Mouse (Mus musculus) hindbrain, embryonic 14.5 days (tissue): ENCODE data around the gene Ankrd54. TPM values are rescaled to one million over a fixed set of nuclear protein-coding genes. Genes with fewer than 3 reads are reported as not detected.

ENCODE experiments used
- ATAC-seq: fragments of 200-750 bp; cut with Nextera tagmentation; 2 replicates; pipeline ENCODE4 v1.8.0; 2017; ENCODE audit warnings: moderate number of reproducible peaks, mild to moderate bottlenecking, moderate TSS enrichment, moderate library complexity; ENCODE audit not compliant: low FRiP score
- DNase-seq: peaks from one replicate; pipeline ENCODE4 v3.0.0-alpha.2; 2015; ENCODE audit warnings: low spot score
- H3K27ac ChIP-seq: fragments of 300-500 bp; sonication (generic); 2 replicates; pipeline ENCODE4 v1.5.1; 2014; ENCODE audit warnings: mild to moderate bottlenecking, moderate library complexity
- H3K27me3 ChIP-seq: fragments of 300-500 bp; sonication (generic); 2 replicates; pipeline ENCODE4 v1.6.1; 2014; ENCODE audit warnings: mild to moderate bottlenecking, low read length, mixed read lengths; ENCODE audit not compliant: control insufficient read depth, insufficient read depth
- H3K36me3 ChIP-seq: fragments of 300-500 bp; sonication (generic); replicated peaks from 2 replicates; pipeline ENCODE4 v1.6.1; 2014; ENCODE audit not compliant: control insufficient read depth, insufficient read depth
- H3K4me1 ChIP-seq: fragments of 300-500 bp; sonication (generic); replicated peaks from 2 replicates; pipeline ENCODE4 v1.6.1; 2014; ENCODE audit warnings: antibody characterized with exemption, low read length, mixed read lengths; ENCODE audit not compliant: control insufficient read depth, insufficient read depth
- H3K4me2 ChIP-seq: fragments of 300-500 bp; sonication (generic); replicated peaks from 2 replicates; pipeline ENCODE4 v1.6.1; 2014; ENCODE audit warnings: mild to moderate bottlenecking, moderate library complexity
- H3K4me3 ChIP-seq: fragments of 300-500 bp; sonication (generic); replicated peaks from 2 replicates; pipeline ENCODE4 v1.5.1; 2014; ENCODE audit warnings: mild to moderate bottlenecking, low read length
- H3K9ac ChIP-seq: fragments of 300-500 bp; sonication (generic); 2 replicates; pipeline ENCODE4 v1.6.1; 2014
- H3K9me3 ChIP-seq: fragments of 300-500 bp; sonication (generic); 2 replicates; pipeline ENCODE4 v1.6.1; 2016; ENCODE audit warnings: low read length; ENCODE audit not compliant: control insufficient read depth
- WGBS: fragments of 180-500 bp; shearing (Covaris S2); extraction: QIAGEN DNeasy Blood & Tissue Kit; methylation state at CpG from one replicate; pipeline ENCODE4 v1.1.7; 2014; 5-methylcytosine and 5-hydroxymethylcytosine counted together
- polyA plus RNA-seq: library from polyadenylated mRNA; unstranded; fragments of >200 nt; fragmentation: Nextera tagmentation; extraction: Ambion mirVana; gene quantifications from 2 replicates; pipeline ENCODE4 v1.2.1, GENCODE M21; 2014

Gene Ankrd54
- polyA plus RNA-seq, 1 experiment from 2014 or later, result 42.2 TPM

GRCm38 (mm10) chr15:79027291-79028205 lies 35.1 kb downstream of the Ankrd54 start:
- Histone ChIP-seq H3K36me3 (no peaks in the 10 kb centered on the region), H3K4me2 (peak overlapping the region; percentile 73), H3K27ac (peak overlapping the region; percentile 92), H3K9me3 (no peaks in the 10 kb centered on the region), H3K4me3 (peak overlapping the region; percentile 61), H3K27me3 (0 out of 2 replicates have a peak, but pooled peaks cover 6% of the 10 kb centered on the region), H3K4me1 (peaks cover 31% of the 10 kb centered on the region), H3K9ac (peak overlapping the region; percentile 94)
- no peak for ATAC-seq
- no peak for DNase-seq
- WGBS, result 6% methylated on average over 44 of the region's 46 CpGs

- Histone ChIP-seq H3K27me3 (0 out of 2 replicates have a peak, but pooled peaks cover 6% of the 10 kb centered on the region), H3K9me3 (no peaks in the 10 kb centered on the region), H3K36me3 (no peaks in the 10 kb centered on the region), H3K27ac (peak overlapping the region; percentile 92; the same call in 1 of the 2 replicates), H3K9ac (0 out of 2 replicates have a peak overlapping the region, but pooled peaks have one; percentile 94), H3K4me2 (peak overlapping the region; percentile 73), H3K4me1 (peaks cover 31% of the 10 kb centered on the region), H3K4me3 (peak overlapping the region; percentile 61)
- 38% methylated on average over 14 of the region's 14 CpGs for WGBS
- DNase-seq (no peak), ATAC-seq (no peak)
These were observed 36.0 kb downstream of the Ankrd54 start for GRCm38 (mm10) chr15:79026511-79027290.

GRCm38 (mm10) chr15:79025687-79026308 lies 36.9 kb downstream of the Ankrd54 start:
- H3K27ac ChIP-seq, result no peak overlapping the region
- H3K9ac ChIP-seq, result 0 out of 2 replicates have a peak overlapping the region, but pooled peaks have one; percentile 1
- H3K4me2 ChIP-seq, result peak overlapping the region; percentile 10
- no peak overlapping the region for H3K4me3 ChIP-seq
- 12% methylated on average over 16 of the region's 18 CpGs for WGBS
- H3K4me1 ChIP-seq, result peaks cover 26% of the 10 kb centered on the region
- no peaks in the 10 kb centered on the region for H3K36me3 ChIP-seq
- DNase-seq (no peak), ATAC-seq (no peak)
- H3K9me3 ChIP-seq, result no peaks in the 10 kb centered on the region
- H3K27me3 ChIP-seq, result 0 out of 2 replicates have a peak, but pooled peaks cover 6% of the 10 kb centered on the region

- Histone ChIP-seq H3K27ac (no peak overlapping the region), H3K9ac (no peak overlapping the region), H3K4me3 (no peak overlapping the region), H3K4me2 (no peak overlapping the region), H3K36me3 (no peaks in the 10 kb centered on the region), H3K9me3 (no peaks in the 10 kb centered on the region), H3K4me1 (peaks cover 12% of the 10 kb centered on the region), H3K27me3 (0 out of 2 replicates have a peak, but pooled peaks cover 6% of the 10 kb centered on the region)
- no peak for ATAC-seq
- WGBS, result 62% methylated on average over 1 of the region's 1 CpGs
- DNase-seq, result no peak
These were observed 39.3 kb downstream of the Ankrd54 start for GRCm38 (mm10) chr15:79023366-79023765.

GRCm38 (mm10) chr15:79022671-79023230 lies 39.9 kb downstream of the Ankrd54 start:
- Histone ChIP-seq H3K27me3 (0 out of 2 replicates have a peak, but pooled peaks cover 6% of the 10 kb centered on the region), H3K4me2 (no peak overlapping the region), H3K9ac (no peak overlapping the region), H3K4me1 (peaks cover 11% of the 10 kb centered on the region), H3K27ac (no peak overlapping the region), H3K4me3 (no peak overlapping the region), H3K36me3 (no peaks in the 10 kb centered on the region), H3K9me3 (no peaks in the 10 kb centered on the region)
- ATAC-seq (no peak), DNase-seq (no peak)
- WGBS, result 61% methylated on average over 10 of the region's 10 CpGs

- Histone ChIP-seq H3K4me2 (no peak overlapping the region), H3K27ac (no peak overlapping the region), H3K9me3 (no peaks in the 10 kb centered on the region), H3K4me1 (no peaks in the 10 kb centered on the region), H3K27me3 (no peaks in the 10 kb centered on the region), H3K4me3 (no peak overlapping the region), H3K36me3 (no peaks in the 10 kb centered on the region), H3K9ac (no peak overlapping the region)
- ATAC-seq (no peak), DNase-seq (no peak)
- WGBS, result 64% methylated on average over 3 of the region's 3 CpGs
These were observed 43.8 kb downstream of the Ankrd54 start for GRCm38 (mm10) chr15:79018886-79019285.

- 29% methylated on average over 4 of the region's 4 CpGs for WGBS
- Histone ChIP-seq H3K4me3 (no peak overlapping the region), H3K36me3 (no peaks in the 10 kb centered on the region), H3K27ac (no peak overlapping the region), H3K4me2 (no peak overlapping the region), H3K4me1 (no peaks in the 10 kb centered on the region), H3K27me3 (no peaks in the 10 kb centered on the region), H3K9me3 (no peaks in the 10 kb centered on the region), H3K9ac (no peak overlapping the region)
- DNase-seq (no peak), ATAC-seq (no peak)
These were observed 44.5 kb downstream of the Ankrd54 start for GRCm38 (mm10) chr15:79018191-79018590.

GRCm38 (mm10) chr15:79013382-79013781 lies 49.3 kb downstream of the Ankrd54 start:
- DNase-seq (no peak), ATAC-seq (no peak)
- Histone ChIP-seq H3K4me2 (no peak overlapping the region), H3K36me3 (no peaks in the 10 kb centered on the region), H3K27me3 (no peaks in the 10 kb centered on the region), H3K27ac (0 out of 2 replicates have a peak overlapping the region, but pooled peaks have one; percentile 3), H3K4me3 (no peak overlapping the region), H3K4me1 (no peaks in the 10 kb centered on the region), H3K9me3 (no peaks in the 10 kb centered on the region), H3K9ac (no peak overlapping the region)
- WGBS, result 44% methylated on average over 7 of the region's 7 CpGs
